12 mouse cellular contexts compared by ENCODE assay signal in genomic region chr9:15510557-15511310, GRCm38 (mm10). TPM values are rescaled to one million over a fixed set of nuclear protein-coding genes. Genes with fewer than 3 reads are reported as not detected.
DNase-seq lines count a peak whose midpoint lies in the region; ATAC-seq and TF ChIP-seq lines count a peak whose summit lies in the region.
"Had no signal": no experiment of that assay in that cellular context is flagged by ENCODE, and none has a peak within 500 bp of the region (broad histone marks: within the 10 kb centered on the region; RNA-seq: fewer than 3 reads in every experiment).

No protein-coding gene starts in this region.

- no peak for ATAC-seq in kidney, embryonic 15.5 days (replicated peaks; ENCODE audit: low FRiP score)
- ATAC-seq in megakaryocyte-erythroid progenitor cell, adult 5-6 weeks (replicated peaks; ENCODE audit: low FRiP score, low TSS enrichment, poor library complexity, severe bottlenecking) = 0 out of 2 replicates have a peak, but pooled peaks have one; percentile 10

- no peak for TF ChIP-seq CTCF in brain, embryonic 14.5 days (IDR thresholded peaks at IDR 0.05; ENCODE audit: borderline replicate concordance, extremely low read depth, insufficient read depth, insufficient read length)

- H3K4me2 ChIP-seq in kidney, embryonic 15.5 days = no peak overlapping the region

- peak overlapping the region; percentile 59; the same call in 1 of the 2 replicates for H3K27ac ChIP-seq in kidney, embryonic 15.5 days

- no peak overlapping the region for H3K9ac ChIP-seq in kidney, embryonic 15.5 days

- no peaks in the 10 kb centered on the region for H3K27me3 ChIP-seq in kidney, embryonic 15.5 days

- H3K9me3 ChIP-seq in kidney, embryonic 15.5 days (replicated peaks) = no peaks in the 10 kb centered on the region

- WGBS in kidney, embryonic 15.5 days = 53% methylated on average over 3 of the region's 3 CpGs

- TF ChIP-seq POLR2A in brain, embryonic 14.5 days (IDR thresholded peaks at IDR 0.05; ENCODE audit: borderline replicate concordance, extremely low read depth, insufficient read depth, insufficient read length, poor library complexity, severe bottlenecking) = no peak

- H3K4me3 ChIP-seq in kidney, embryonic 15.5 days (replicated peaks) = no peak overlapping the region

- no peak for DNase-seq in kidney, postnatal 36 days
- DNase-seq in brain, adult 2 months (ENCODE audit: low read depth, low spot score) = peak; percentile 55
- DNase-seq in brain, embryonic 14.5 days (ENCODE audit: low read depth) = peak; percentile 89
- no peak for DNase-seq in adrenal gland, postnatal 14 days
- DNase-seq in c-Kit-positive CD71-positive TER-119-positive erythroid progenitor cells, embryonic 14.5 days (ENCODE audit: low spot score) = no peak
- DNase-seq: adrenal gland, postnatal 10 days; heart, postnatal 4 days; kidney, postnatal 25 days; right cerebral cortex, postnatal 14 days; thymus, postnatal 4 days had no signal

- H3K4me1 ChIP-seq in kidney, embryonic 15.5 days = peaks cover 83% of the 10 kb centered on the region

- no peaks in the 10 kb centered on the region for H3K36me3 ChIP-seq in kidney, embryonic 15.5 days

RNA-seq across cellular contexts. Expression of gene Smco4, which starts 17.5 kb away (rescaled TPM):
- polyA plus RNA-seq in kidney, embryonic 15.5 days (2015; fragmentation: Nextera tagmentation; extraction: Ambion mirVana) = 4.5 and 6.3 TPM in 2 replicates
- 6.4 and 8.1 TPM in 2 replicates for polyA plus RNA-seq in brain, embryonic 14.5 days (2012; rRNA removed)
- total RNA-seq in megakaryocyte-erythroid progenitor cell, adult 5-6 weeks (2014; fragmentation: Nextera tagmentation) = 20.5 and 23.7 TPM in 2 replicates
- 8.5 and 20.7 TPM in 2 replicates for total RNA-seq in megakaryocyte-erythroid progenitor cell, adult 5-6 weeks (2017)
- total RNA-seq in adrenal gland, postnatal 14 days (2021) = 32.1 and 38.9 TPM in 2 replicates

Comparison
In these comparisons a context has a peak if more than half of its experiments do, and no peak if none do; other contexts are left out.
1. DNase-seq: peak in brain, adult 2 months (single experiment) and brain, embryonic 14.5 days (single experiment); none in kidney, postnatal 36 days (0 of 2), adrenal gland, postnatal 14 days (single experiment) and c-Kit-positive CD71-positive TER-119-positive erythroid progenitor cells, embryonic 14.5 days (single experiment).